Mouse (Mus musculus): Measurements from ENCODE around the gene Mios. TPM values are rescaled to one million over a fixed set of nuclear protein-coding genes. Genes with fewer than 3 reads are reported as not detected.

The Mios gene
- total RNA-seq, 2 experiments from 2014 or later = 18.4 to 21.6 TPM

DNA sequence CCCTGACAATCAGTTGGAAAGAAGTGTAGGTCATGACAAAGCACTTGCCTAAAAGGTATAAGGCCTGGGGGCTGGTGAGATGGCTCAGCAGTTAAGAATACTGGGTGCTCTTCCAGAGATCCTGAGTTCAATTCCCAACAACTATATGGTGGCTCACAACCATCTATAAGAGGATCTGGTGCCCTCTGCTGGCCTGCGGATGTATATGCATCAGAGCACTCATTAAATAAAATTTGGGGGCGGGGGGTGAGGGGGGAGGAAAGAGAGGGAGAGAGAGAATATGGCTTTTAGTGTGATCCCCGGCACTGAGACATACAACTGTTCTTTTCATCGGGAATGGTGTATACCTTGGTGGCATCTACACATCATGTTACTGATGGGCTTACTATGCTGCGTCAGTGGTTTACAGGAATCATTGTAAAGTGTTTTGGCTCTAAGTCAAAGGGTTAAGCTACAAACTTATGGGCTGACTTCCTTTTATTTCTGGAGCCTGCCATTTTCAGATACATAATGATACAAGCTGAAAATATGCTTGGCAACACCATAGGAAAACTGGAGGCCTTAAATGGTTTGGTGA, 69.5 kb downstream of the Mios start:
- no peak for DNase-seq

DNA sequence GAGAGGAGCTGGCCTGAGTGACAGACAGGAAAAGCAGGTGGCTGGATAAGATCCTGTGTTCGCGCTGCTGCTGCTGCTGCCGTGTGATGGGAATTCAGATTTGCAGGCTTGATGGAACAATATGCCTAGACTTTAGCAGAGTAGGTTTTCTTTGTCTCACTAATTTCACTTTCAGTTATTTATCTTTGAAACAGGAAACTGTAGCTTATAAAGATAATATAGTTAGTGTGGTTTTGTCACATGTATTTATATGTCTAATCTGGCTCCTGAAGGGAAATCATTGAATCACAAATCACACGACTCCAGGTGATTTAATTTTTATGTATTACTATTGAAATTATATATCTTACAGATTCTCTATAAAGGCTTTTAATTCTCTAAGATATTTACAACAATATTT, 74.2 kb downstream of the Mios start:
- DNase-seq = no peak

DNA sequence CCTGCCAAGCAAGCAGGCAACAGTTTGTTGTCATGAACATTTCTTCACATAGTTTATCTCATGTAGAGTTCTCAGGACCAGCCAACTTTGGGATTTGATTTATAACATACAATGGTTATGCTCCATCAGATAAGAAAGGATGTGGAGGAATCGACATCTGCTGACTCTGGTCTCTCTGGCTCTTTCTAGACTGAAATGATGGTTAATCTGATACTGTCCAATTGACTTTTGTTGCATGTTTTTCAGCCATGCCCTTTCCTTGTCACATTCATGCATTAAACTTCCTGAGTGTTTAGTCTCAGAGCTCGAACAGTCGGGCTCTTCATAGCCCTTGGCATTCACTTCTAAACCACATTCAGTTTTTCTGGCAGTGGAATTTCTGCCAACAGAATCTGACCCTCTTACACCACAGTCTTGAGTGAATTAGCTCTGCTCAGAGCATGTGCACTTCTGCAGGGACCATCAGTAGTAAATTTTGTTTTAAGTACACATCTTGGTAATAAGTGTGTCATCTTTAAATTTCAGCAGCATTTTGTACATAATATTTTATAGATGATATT, 76.5 kb downstream of the Mios start:
- no peak for DNase-seq

Other genes starting within 250 kb of the Mios start
- gene Col28a1, start 16.6 kb upstream of the Mios start, total RNA-seq (2021) = 1 to 10 TPM; 4.5 to 6.7 TPM
- gene Rpa3, start 50.0 kb downstream of the Mios start, total RNA-seq (2021) = 10 to 100 TPM; 40.0 to 47.4 TPM
- 10 to 100 TPM; 10.1 to 11.5 TPM for gene Umad1, start 50.1 kb downstream of the Mios start, total RNA-seq (2021)
- gene Gm45062, start 50.2 kb downstream of the Mios start, total RNA-seq (2021) = 1 to 10 TPM; 1.4 to 2.1 TPM